Mouse (Mus musculus) ES-E14 (cell line): ENCODE data around the gene Smarcd2.

Experiments used
- HCFC1 ChIP-seq: IDR thresholded peaks from 2 replicates; pipeline ENCODE4 v1.6.1; 2012; ENCODE audit warnings: low read length, inconsistent platforms, borderline replicate concordance; ENCODE audit not compliant: insufficient read depth
- MAFK ChIP-seq: IDR thresholded peaks from 2 replicates; pipeline ENCODE4 v1.6.1; 2014; ENCODE audit warnings: mild to moderate bottlenecking, low read depth, low read length, inconsistent platforms; ENCODE audit not compliant: insufficient read depth
- ZC3H11A ChIP-seq: IDR thresholded peaks from 2 replicates; pipeline ENCODE4 v1.6.1; 2012; ENCODE audit warnings: low read depth, mild to moderate bottlenecking, inconsistent platforms, low read length, borderline replicate concordance
- ZNF384 ChIP-seq: IDR thresholded peaks from 2 replicates; pipeline ENCODE4 v1.6.1; 2012; ENCODE audit warnings: low read depth, low read length, inconsistent platforms

GRCm38 (mm10) chr11:106249326-106249725 is 23.4 kb downstream of the Smarcd2 start:
- TF ChIP-seq MAFK (no peak), ZNF384 (no peak), HCFC1 (no peak), ZC3H11A (no peak)
